In the genomic region with DNA sequence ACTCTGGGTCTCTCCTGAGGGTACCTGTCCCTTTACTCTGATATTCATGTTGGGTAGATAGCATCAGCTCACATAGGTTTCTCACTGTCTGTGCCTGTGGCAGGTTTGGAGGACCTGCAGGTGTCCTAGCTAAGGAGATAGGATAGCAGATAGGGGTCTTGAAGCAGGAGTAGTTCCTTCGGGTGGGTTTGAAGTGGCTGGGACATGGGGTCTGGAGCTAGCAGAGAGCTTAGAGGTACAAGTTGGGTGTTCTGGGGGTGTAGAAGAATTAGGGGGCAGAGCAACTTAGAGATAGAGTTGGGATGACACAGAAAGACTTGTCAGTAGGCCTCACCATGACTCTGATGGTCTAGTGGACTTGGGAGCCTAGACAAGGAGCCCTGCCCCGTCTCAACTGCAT, we compare ENCODE assay signal across 11 mouse cellular contexts. TPM values are rescaled to one million over a fixed set of nuclear protein-coding genes. Genes with fewer than 3 reads are reported as not detected.
DNase-seq lines count a peak whose midpoint lies in the region; ATAC-seq and TF ChIP-seq lines count a peak whose summit lies in the region.
"Had no signal": no experiment of that assay in that cellular context is flagged by ENCODE, and none has a peak within 500 bp of the region (broad histone marks: within the 10 kb centered on the region; RNA-seq: fewer than 3 reads in every experiment).

No protein-coding gene starts in this region.

- no peak for ATAC-seq in forebrain, embryonic 11.5 days (replicated peaks; ENCODE audit: low FRiP score)
- ATAC-seq in liver, embryonic 11.5 days (replicated peaks; ENCODE audit: low FRiP score): no peak
- ATAC-seq in intestine, postnatal 0 days: no peak
- ATAC-seq: activated CD4-positive, CD25-positive, alpha-beta regulatory T cell, adult 4 months had no signal

- H3K36me3 ChIP-seq in forebrain, embryonic 10.5 days (replicated peaks): peaks cover 33% of the 10 kb centered on the region
- no peaks in the 10 kb centered on the region; the same call in 1 of the 2 replicates for H3K36me3 ChIP-seq in forebrain, embryonic 11.5 days (ENCODE audit: control insufficient read depth, insufficient read depth, low read length)
- H3K36me3 ChIP-seq in liver, embryonic 11.5 days (ENCODE audit: control insufficient read depth, insufficient read depth, low read length): peaks cover 7% of the 10 kb centered on the region; the same call in 1 of the 2 replicates
- H3K36me3 ChIP-seq in intestine, postnatal 0 days (ENCODE audit: control insufficient read depth, insufficient read depth): peaks cover 7% of the 10 kb centered on the region; the same call in 1 of the 2 replicates
- no peaks in the 10 kb centered on the region for H3K36me3 ChIP-seq in myocyte (ENCODE audit: control insufficient read depth, insufficient read depth)

- no peak overlapping the region for H3K4me2 ChIP-seq in forebrain, embryonic 11.5 days (ENCODE audit: low read depth, low read length, severe bottlenecking)
- H3K4me2 ChIP-seq in liver, embryonic 11.5 days: peak overlapping the region; percentile 98
- peak overlapping the region; percentile 98; the same call in 1 of the 2 replicates for H3K4me2 ChIP-seq in intestine, postnatal 0 days (replicated peaks; ENCODE audit: low read depth)
- H3K4me2 ChIP-seq in myocyte (ENCODE audit: low read depth): peak overlapping the region; percentile 100

- TF ChIP-seq CTCF in intestine, postnatal 0 days (IDR thresholded peaks at IDR 0.05; ENCODE audit: low read depth): no peak

- H3K4me3 ChIP-seq in forebrain, embryonic 10.5 days: peak overlapping the region; percentile 88; the same call in 1 of the 2 replicates
- H3K4me3 ChIP-seq in forebrain, embryonic 11.5 days (ENCODE audit: low read depth, low read length): no peak overlapping the region
- no peak overlapping the region for H3K4me3 ChIP-seq in liver, embryonic 11.5 days (ENCODE audit: low read depth, low read length)
- H3K4me3 ChIP-seq in intestine, postnatal 0 days (ENCODE audit: low read depth, low read length): no peak overlapping the region
- H3K4me3 ChIP-seq in myocyte: peak overlapping the region; percentile 80

- no peak overlapping the region for H3K27ac ChIP-seq in forebrain, embryonic 10.5 days
- H3K27ac ChIP-seq in forebrain, embryonic 11.5 days (ENCODE audit: low read depth, low read length): no peak overlapping the region
- no peak overlapping the region for H3K27ac ChIP-seq in liver, embryonic 11.5 days (ENCODE audit: low read depth, low read length)
- no peak overlapping the region; the same call in 1 of the 2 replicates for H3K27ac ChIP-seq in intestine, postnatal 0 days (ENCODE audit: low read depth, low read length)
- H3K27ac ChIP-seq: layer of hippocampus, adult 2 months had no signal

- 88% methylated on average over 2 of the region's 2 CpGs for WGBS in forebrain, embryonic 10.5 days
- 82% methylated on average over 2 of the region's 2 CpGs for WGBS in forebrain, embryonic 11.5 days
- 63% methylated on average over 2 of the region's 2 CpGs for WGBS in liver, embryonic 11.5 days
- 82% methylated on average over 2 of the region's 2 CpGs for WGBS in intestine, postnatal 0 days

- H3K4me1 ChIP-seq in forebrain, embryonic 10.5 days: peaks cover 40% of the 10 kb centered on the region
- H3K4me1 ChIP-seq in forebrain, embryonic 11.5 days (replicated peaks; ENCODE audit: control insufficient read depth, insufficient read depth, low read length): peaks cover 10% of the 10 kb centered on the region; the same call in 1 of the 2 replicates
- H3K4me1 ChIP-seq in liver, embryonic 11.5 days (replicated peaks; ENCODE audit: control insufficient read depth, insufficient read depth, low read length): peaks cover 24% of the 10 kb centered on the region
- H3K4me1 ChIP-seq in intestine, postnatal 0 days (replicated peaks; ENCODE audit: control insufficient read depth, insufficient read depth, low read length): peaks cover 6% of the 10 kb centered on the region; the same call in 1 of the 2 replicates

- no peak overlapping the region for H3ac ChIP-seq in myocyte (ENCODE audit: control insufficient read depth, insufficient read length)

- no peaks in the 10 kb centered on the region for H3K27me3 ChIP-seq in forebrain, embryonic 10.5 days (ENCODE audit: poor library complexity, severe bottlenecking)
- H3K27me3 ChIP-seq in forebrain, embryonic 11.5 days (ENCODE audit: control insufficient read depth, insufficient read depth, low read length): no peaks in the 10 kb centered on the region
- H3K27me3 ChIP-seq in liver, embryonic 11.5 days (replicated peaks; ENCODE audit: control insufficient read depth, insufficient read depth, low read length): no peaks in the 10 kb centered on the region
- H3K27me3 ChIP-seq in intestine, postnatal 0 days (replicated peaks; ENCODE audit: control insufficient read depth, insufficient read depth, low read length): no peaks in the 10 kb centered on the region
- no peaks in the 10 kb centered on the region for H3K27me3 ChIP-seq in myocyte (ENCODE audit: control insufficient read depth, insufficient read depth, insufficient read length)

- no peak for TF ChIP-seq POLR2A in myocyte (IDR thresholded peaks at IDR 0.05; ENCODE audit: insufficient read length, low read depth)

- H3K9ac ChIP-seq in forebrain, embryonic 11.5 days (ENCODE audit: low read length): no peak overlapping the region
- no peak overlapping the region for H3K9ac ChIP-seq in liver, embryonic 11.5 days (ENCODE audit: low read depth, low read length)
- H3K9ac ChIP-seq in intestine, postnatal 0 days (ENCODE audit: low read depth, low read length): no peak overlapping the region

- no peak for DNase-seq in forebrain, embryonic 10.5 days (ENCODE audit: extremely low spot score, low spot score)
- DNase-seq in forebrain, embryonic 11.5 days (ENCODE audit: low spot score): no peak
- DNase-seq in liver, embryonic 11.5 days (ENCODE audit: low spot score): no peak
- DNase-seq in liver: no peak
- no peak for DNase-seq in right cerebral cortex, postnatal 36 days (ENCODE audit: low spot score in 2 of 2)
- DNase-seq in right cerebral cortex, postnatal 14 days: no peak
- DNase-seq: lung, postnatal 14 days had no signal

- H3K9me3 ChIP-seq in forebrain, embryonic 10.5 days: no peaks in the 10 kb centered on the region
- H3K9me3 ChIP-seq in forebrain, embryonic 11.5 days (ENCODE audit: control insufficient read depth, low read length): no peaks in the 10 kb centered on the region
- no peaks in the 10 kb centered on the region for H3K9me3 ChIP-seq in liver, embryonic 11.5 days (ENCODE audit: control insufficient read depth, low read length)
- no peaks in the 10 kb centered on the region for H3K9me3 ChIP-seq in intestine, postnatal 0 days (ENCODE audit: control insufficient read depth)

- peaks cover 45% of the 10 kb centered on the region for H3K79me2 ChIP-seq in myocyte (ENCODE audit: control insufficient read depth, insufficient read depth)

TF ChIP-seq in myocyte, 11 proteins besides CTCF, POLR2A, EP300 and RAD21 (continues in another document):
- TF ChIP-seq TCF12 (IDR thresholded peaks at IDR 0.05; ENCODE audit: insufficient read depth, poor library complexity, severe bottlenecking) (no peak), TCF3 (IDR thresholded peaks at IDR 0.05; ENCODE audit: insufficient read length, low read depth) (no peak), CEBPB (IDR thresholded peaks at IDR 0.05; ENCODE audit: insufficient read depth, poor library complexity, severe bottlenecking) (no peak), MAX (IDR thresholded peaks at IDR 0.05; ENCODE audit: low read depth) (no peak), REST (IDR thresholded peaks at IDR 0.05; ENCODE audit: insufficient read depth, insufficient read length) (no peak), MYOD1 (IDR thresholded peaks at IDR 0.05; ENCODE audit: control insufficient read depth in 1 of 3, insufficient read length in 2 of 3, low read depth in 2 of 3) (no peak), USF1 (IDR thresholded peaks at IDR 0.05; ENCODE audit: low read depth) (no peak)

RNA-seq across cellular contexts. Expression of a gene that starts 2.2 kb away (rescaled TPM):
- polyA plus RNA-seq in forebrain, embryonic 10.5 days (2016; fragmentation: Nextera tagmentation; extraction: Ambion mirVana): 4.6 and 5.3 TPM in 2 replicates
- 17.9 and 18.0 TPM in 2 replicates for polyA plus RNA-seq in forebrain, embryonic 11.5 days (2014; fragmentation: Nextera tagmentation; extraction: Ambion mirVana)
- 7.0 and 11.0 TPM in 2 replicates for polyA plus RNA-seq in liver, embryonic 11.5 days (2014; fragmentation: Nextera tagmentation; extraction: Ambion mirVana)
- polyA plus RNA-seq in intestine, postnatal 0 days (2015; fragmentation: Nextera tagmentation; extraction: Ambion mirVana): 6.3 and 6.5 TPM in 2 replicates
- 98.4 TPM for polyA plus RNA-seq in myocyte (2012; fragmentation: generic; extraction: Trizol)

RNA-seq across cellular contexts. Expression of a gene that starts 9.9 kb away (rescaled TPM):
- polyA plus RNA-seq in forebrain, embryonic 10.5 days (2016; fragmentation: Nextera tagmentation; extraction: Ambion mirVana): 37.6 and 39.4 TPM in 2 replicates
- polyA plus RNA-seq in forebrain, embryonic 11.5 days (2014; fragmentation: Nextera tagmentation; extraction: Ambion mirVana): 28.8 and 29.3 TPM in 2 replicates
- 14.9 and 16.6 TPM in 2 replicates for polyA plus RNA-seq in liver, embryonic 11.5 days (2014; fragmentation: Nextera tagmentation; extraction: Ambion mirVana)
- polyA plus RNA-seq in intestine, postnatal 0 days (2015; fragmentation: Nextera tagmentation; extraction: Ambion mirVana): 38.5 and 39.9 TPM in 2 replicates
- 87.5 TPM for polyA plus RNA-seq in myocyte (2012; fragmentation: generic; extraction: Trizol)

RNA-seq across cellular contexts. Expression of a gene that starts 13.8 kb away (rescaled TPM):
- polyA plus RNA-seq in forebrain, embryonic 10.5 days (2016; fragmentation: Nextera tagmentation; extraction: Ambion mirVana): 0.12 and 0.33 TPM in 2 replicates
- polyA plus RNA-seq in forebrain, embryonic 11.5 days (2014; fragmentation: Nextera tagmentation; extraction: Ambion mirVana): 0.45 and 0.60 TPM in 2 replicates
- polyA plus RNA-seq in liver, embryonic 11.5 days (2014; fragmentation: Nextera tagmentation; extraction: Ambion mirVana): 0.22 and 0.26 TPM in 2 replicates
- 0.16 and 0.22 TPM in 2 replicates for polyA plus RNA-seq in intestine, postnatal 0 days (2015; fragmentation: Nextera tagmentation; extraction: Ambion mirVana)
- 0.17 TPM for polyA plus RNA-seq in myocyte (2012; fragmentation: generic; extraction: Trizol)

RNA-seq across cellular contexts. Expression of a gene that starts 18.3 kb away (rescaled TPM):
- polyA plus RNA-seq in forebrain, embryonic 10.5 days (2016; fragmentation: Nextera tagmentation; extraction: Ambion mirVana): 165 and 172 TPM in 2 replicates
- polyA plus RNA-seq in forebrain, embryonic 11.5 days (2014; fragmentation: Nextera tagmentation; extraction: Ambion mirVana): 132 and 141 TPM in 2 replicates
- 199 and 212 TPM in 2 replicates for polyA plus RNA-seq in liver, embryonic 11.5 days (2014; fragmentation: Nextera tagmentation; extraction: Ambion mirVana)
- polyA plus RNA-seq in intestine, postnatal 0 days (2015; fragmentation: Nextera tagmentation; extraction: Ambion mirVana): 152 and 153 TPM in 2 replicates
- polyA plus RNA-seq in myocyte (2012; fragmentation: generic; extraction: Trizol): 152 TPM

RNA-seq across cellular contexts. Expression of a gene that starts 19.8 kb away (rescaled TPM):
- polyA plus RNA-seq in forebrain, embryonic 10.5 days (2016; fragmentation: Nextera tagmentation; extraction: Ambion mirVana): 21.2 and 24.0 TPM in 2 replicates
- polyA plus RNA-seq in forebrain, embryonic 11.5 days (2014; fragmentation: Nextera tagmentation; extraction: Ambion mirVana): 22.3 and 27.0 TPM in 2 replicates
- 16.4 and 16.9 TPM in 2 replicates for polyA plus RNA-seq in liver, embryonic 11.5 days (2014; fragmentation: Nextera tagmentation; extraction: Ambion mirVana)
- 17.4 and 19.2 TPM in 2 replicates for polyA plus RNA-seq in intestine, postnatal 0 days (2015; fragmentation: Nextera tagmentation; extraction: Ambion mirVana)
- polyA plus RNA-seq in myocyte (2012; fragmentation: generic; extraction: Trizol): 10.5 TPM

Comparison
In these comparisons a context has a peak if more than half of its experiments do, and no peak if none do; other contexts are left out.
1. H3K4me3 ChIP-seq: peak in forebrain, embryonic 10.5 days (single experiment) and myocyte (single experiment); none in forebrain, embryonic 11.5 days (single experiment), liver, embryonic 11.5 days (single experiment) and intestine, postnatal 0 days (single experiment).